Mouse (Mus musculus): ENCODE data around the gene Plppr1. TPM values are rescaled to one million over a fixed set of nuclear protein-coding genes. Genes with fewer than 3 reads are reported as not detected.

The Plppr1 gene
- total and polyA plus RNA-seq, 2 experiments from 2014 or later: 53.3 to 59.8 TPM

DNA sequence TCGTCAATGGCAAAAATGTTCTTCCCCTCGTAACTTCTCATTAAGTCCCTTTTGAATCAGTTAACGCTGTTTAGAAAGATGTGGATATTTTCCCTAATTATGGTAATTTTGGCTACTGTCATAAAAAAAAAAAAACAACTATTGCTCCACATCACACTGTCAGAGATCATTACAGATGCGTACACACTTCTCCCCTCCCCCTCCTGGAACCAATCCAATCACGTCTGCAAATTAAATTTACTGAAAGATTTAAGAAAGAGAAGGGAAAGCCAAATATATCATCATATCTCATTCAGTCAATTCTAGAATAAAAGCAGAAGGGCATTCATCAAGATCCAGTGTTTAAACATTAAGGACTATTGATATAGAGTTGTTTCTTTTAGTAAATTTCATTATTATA lies 185.7 kb downstream of the Plppr1 start:
- DNase-seq: no peak
- no peak for ATAC-seq
- WGBS: 17% methylated on average over 5 of the region's 5 CpGs

DNA sequence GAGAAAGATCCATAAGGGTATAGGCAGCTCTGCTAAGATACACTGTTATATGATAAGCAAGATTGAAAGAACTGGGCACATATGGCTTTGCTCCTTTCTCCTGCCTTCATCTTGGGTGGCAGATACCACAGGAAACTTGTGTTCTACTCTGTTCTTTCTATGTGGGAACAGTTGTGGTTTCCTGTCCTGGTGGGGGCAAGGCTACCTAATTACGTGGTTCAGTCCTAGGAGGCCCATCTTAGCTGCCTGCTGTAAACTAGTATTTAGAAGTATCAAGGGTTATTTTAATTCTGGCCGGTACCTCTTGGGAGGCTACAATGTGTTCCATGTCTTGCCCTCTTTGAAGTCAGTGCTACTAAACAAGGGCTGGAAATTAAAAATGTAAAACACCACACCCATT lies 186.2 kb downstream of the Plppr1 start:
- no peak overlapping the region for H3K27ac ChIP-seq (ENCODE audit: low read depth, low read length)
- ATAC-seq (no peak; the same call in 1 of the 2 replicates), DNase-seq (no peak)
- 84% methylated on average over 2 of the region's 2 CpGs for WGBS
- no peak for TF ChIP-seq CTCF (IDR thresholded peaks at IDR 0.05; ENCODE audit: low read depth)
- no peaks in the 10 kb centered on the region for H3K36me3 ChIP-seq (ENCODE audit: insufficient read depth)
- H3K9ac ChIP-seq: no peak overlapping the region
- H3K4me1 ChIP-seq (ENCODE audit: insufficient read depth): no peaks in the 10 kb centered on the region
- H3K4me2 ChIP-seq (ENCODE audit: low read depth): no peak overlapping the region
- H3K27me3 ChIP-seq (ENCODE audit: insufficient read depth, low read length): no peaks in the 10 kb centered on the region
- no peaks in the 10 kb centered on the region for H3K9me3 ChIP-seq (ENCODE audit: low read length)
- no peak overlapping the region for H3K4me3 ChIP-seq (ENCODE audit: low read depth, low read length)

More for the DNA sequence above, 185.7 kb downstream of the Plppr1 start:
- H3K4me3 ChIP-seq (ENCODE audit: low read depth, low read length): no peak overlapping the region
- H3K4me1 ChIP-seq (ENCODE audit: insufficient read depth): no peaks in the 10 kb centered on the region
- no peak for TF ChIP-seq CTCF (IDR thresholded peaks at IDR 0.05; ENCODE audit: low read depth)
- H3K9me3 ChIP-seq (ENCODE audit: low read length): no peaks in the 10 kb centered on the region
- no peaks in the 10 kb centered on the region for H3K27me3 ChIP-seq (ENCODE audit: insufficient read depth, low read length)
- no peak overlapping the region for H3K27ac ChIP-seq (ENCODE audit: low read depth, low read length)
- H3K9ac ChIP-seq: no peak overlapping the region
- no peak overlapping the region for H3K4me2 ChIP-seq (ENCODE audit: low read depth)
- no peaks in the 10 kb centered on the region for H3K36me3 ChIP-seq (ENCODE audit: insufficient read depth)

DNA sequence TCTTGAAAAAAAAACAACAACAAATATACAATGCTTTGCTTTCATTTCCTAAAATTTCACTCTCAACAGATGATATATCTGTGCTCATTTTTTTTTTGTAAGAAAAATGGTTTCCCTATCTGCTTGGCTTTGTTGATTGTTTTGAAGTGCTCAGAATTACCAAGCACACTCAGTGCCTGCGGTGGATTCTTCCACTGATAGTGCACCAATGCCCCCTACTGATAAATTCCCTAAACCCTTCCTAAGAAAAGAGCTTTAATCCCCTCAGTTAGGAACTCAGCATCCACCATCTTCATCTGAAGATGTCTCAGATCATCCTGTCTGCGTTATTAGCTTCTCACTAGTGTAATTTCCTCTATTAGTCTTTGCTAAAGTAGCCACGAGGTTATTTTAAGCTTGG lies 192.2 kb downstream of the Plppr1 start:
- no peaks in the 10 kb centered on the region for H3K9me3 ChIP-seq (ENCODE audit: low read length)
- DNase-seq (peak; percentile 62), ATAC-seq (peak; percentile 67)
- H3K4me1 ChIP-seq (ENCODE audit: insufficient read depth): no peaks in the 10 kb centered on the region
- H3K27me3 ChIP-seq (ENCODE audit: insufficient read depth, low read length): no peaks in the 10 kb centered on the region
- no peaks in the 10 kb centered on the region for H3K36me3 ChIP-seq (ENCODE audit: insufficient read depth)
- no peak overlapping the region for H3K4me3 ChIP-seq (ENCODE audit: low read depth, low read length)
- TF ChIP-seq CTCF (IDR thresholded peaks at IDR 0.05; ENCODE audit: low read depth): peak; percentile 66
- no peak overlapping the region for H3K4me2 ChIP-seq (ENCODE audit: low read depth)
- 7% methylated on average over 3 of the region's 3 CpGs for WGBS
- no peak overlapping the region for H3K27ac ChIP-seq (ENCODE audit: low read depth, low read length)
- H3K9ac ChIP-seq: no peak overlapping the region

DNA sequence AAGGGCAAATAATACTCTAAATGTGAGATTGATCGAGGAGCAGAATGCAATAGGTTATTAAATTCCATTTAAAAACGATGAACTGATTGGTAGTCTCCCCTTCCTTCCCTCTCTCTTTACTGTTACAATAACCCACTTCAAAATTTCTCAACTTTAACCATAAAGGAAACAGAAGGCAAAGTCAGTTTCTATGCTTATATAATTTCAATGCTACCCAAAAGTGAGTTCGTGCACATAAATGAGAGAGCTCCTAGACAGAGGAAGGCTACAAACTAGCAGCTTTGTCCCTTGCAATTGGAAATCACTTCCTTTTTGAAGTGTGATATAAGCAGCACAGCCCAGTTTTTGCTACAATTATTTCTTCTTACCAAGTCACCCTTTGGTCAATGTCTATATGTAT lies 193.1 kb downstream of the Plppr1 start:
- Histone ChIP-seq H3K4me1 (ENCODE audit: insufficient read depth) (no peaks in the 10 kb centered on the region), H3K9ac (no peak overlapping the region), H3K4me3 (ENCODE audit: low read depth, low read length) (no peak overlapping the region), H3K27ac (ENCODE audit: low read depth, low read length) (no peak overlapping the region), H3K4me2 (ENCODE audit: low read depth) (no peak overlapping the region), H3K9me3 (ENCODE audit: low read length) (no peaks in the 10 kb centered on the region), H3K36me3 (ENCODE audit: insufficient read depth) (no peaks in the 10 kb centered on the region), H3K27me3 (ENCODE audit: insufficient read depth, low read length) (no peaks in the 10 kb centered on the region)
- no peak for DNase-seq
- no peak for TF ChIP-seq CTCF (IDR thresholded peaks at IDR 0.05; ENCODE audit: low read depth)
- ATAC-seq: no peak
- WGBS: 90% methylated on average over 3 of the region's 3 CpGs

DNA sequence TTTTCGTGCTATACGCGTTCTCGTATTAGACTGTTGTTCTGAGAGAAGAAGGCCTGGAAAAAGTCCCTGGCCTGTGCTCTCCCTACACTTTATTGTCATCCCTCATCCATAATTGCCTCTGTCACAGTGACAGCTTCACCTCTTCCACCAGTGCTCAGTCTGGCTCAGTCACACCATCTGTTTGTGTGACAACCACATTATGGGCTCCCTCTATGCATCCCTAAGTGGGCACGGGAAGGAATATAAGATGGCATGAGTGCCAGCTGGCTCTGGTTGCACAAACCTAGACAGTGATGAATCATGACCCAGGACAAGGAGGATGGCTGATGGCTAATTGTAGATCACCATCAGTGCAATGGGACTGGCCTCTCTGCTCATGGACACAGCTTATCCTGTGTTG lies 219.4 kb downstream of the Plppr1 start:
- DNase-seq: peak; percentile 52
- TF ChIP-seq CTCF (IDR thresholded peaks at IDR 0.05; ENCODE audit: low read depth): no peak
- H3K4me2 ChIP-seq (ENCODE audit: low read depth): no peak overlapping the region

DNA sequence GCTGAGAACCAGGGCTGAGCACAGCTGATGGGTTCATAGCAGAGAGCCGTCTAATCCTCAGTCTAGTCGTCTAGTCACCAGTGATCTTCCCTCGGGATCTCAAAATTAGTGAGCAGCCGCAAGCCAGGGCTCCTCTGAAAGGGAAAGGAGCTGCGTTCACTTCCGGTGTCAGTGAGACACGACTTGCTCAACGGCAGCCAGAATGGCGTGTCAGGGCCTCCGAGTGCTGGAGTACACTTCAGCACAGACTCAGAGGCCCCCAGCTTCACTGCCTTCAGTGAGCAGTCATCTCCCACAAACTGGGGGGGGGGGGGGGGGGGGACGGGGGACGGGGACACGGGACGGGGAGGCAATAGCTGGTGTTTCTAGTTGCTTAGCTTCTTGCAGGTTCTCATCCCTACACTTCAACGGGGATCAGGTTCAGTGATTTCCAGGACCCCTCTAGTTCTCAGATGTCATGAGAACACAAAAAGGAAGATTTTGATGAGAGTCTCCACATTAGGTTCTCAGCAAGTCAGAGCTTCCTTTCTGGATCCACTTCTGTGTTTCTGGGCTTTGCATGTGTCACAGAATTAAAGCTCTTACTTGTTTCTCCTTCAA lies 225.7 kb downstream of the Plppr1 start:
- no peak overlapping the region for H3K4me2 ChIP-seq (ENCODE audit: low read depth)
- no peaks in the 10 kb centered on the region for H3K36me3 ChIP-seq (ENCODE audit: insufficient read depth)
- H3K27me3 ChIP-seq (ENCODE audit: insufficient read depth, low read length): no peaks in the 10 kb centered on the region
- no peak for DNase-seq
- no peak for ATAC-seq
- WGBS: 77% methylated on average over 14 of the region's 15 CpGs
- H3K4me1 ChIP-seq (ENCODE audit: insufficient read depth): no peaks in the 10 kb centered on the region
- no peak for TF ChIP-seq CTCF (IDR thresholded peaks at IDR 0.05; ENCODE audit: low read depth)
- no peak overlapping the region for H3K27ac ChIP-seq (ENCODE audit: low read depth, low read length)
- no peak overlapping the region for H3K4me3 ChIP-seq (ENCODE audit: low read depth, low read length)
- no peaks in the 10 kb centered on the region for H3K9me3 ChIP-seq (ENCODE audit: low read length)
- H3K9ac ChIP-seq: no peak overlapping the region

More for the DNA sequence above, 219.4 kb downstream of the Plppr1 start:
- Histone ChIP-seq H3K27me3 (ENCODE audit: insufficient read depth, low read length) (no peaks in the 10 kb centered on the region), H3K9ac (no peak overlapping the region), H3K27ac (ENCODE audit: low read depth, low read length) (no peak overlapping the region), H3K9me3 (ENCODE audit: low read length) (no peaks in the 10 kb centered on the region), H3K4me1 (ENCODE audit: insufficient read depth) (no peaks in the 10 kb centered on the region), H3K36me3 (ENCODE audit: insufficient read depth) (no peaks in the 10 kb centered on the region), H3K4me3 (ENCODE audit: low read depth, low read length) (no peak overlapping the region)
- ATAC-seq: peak; percentile 93
- 53% methylated on average over 5 of the region's 5 CpGs for WGBS

DNA sequence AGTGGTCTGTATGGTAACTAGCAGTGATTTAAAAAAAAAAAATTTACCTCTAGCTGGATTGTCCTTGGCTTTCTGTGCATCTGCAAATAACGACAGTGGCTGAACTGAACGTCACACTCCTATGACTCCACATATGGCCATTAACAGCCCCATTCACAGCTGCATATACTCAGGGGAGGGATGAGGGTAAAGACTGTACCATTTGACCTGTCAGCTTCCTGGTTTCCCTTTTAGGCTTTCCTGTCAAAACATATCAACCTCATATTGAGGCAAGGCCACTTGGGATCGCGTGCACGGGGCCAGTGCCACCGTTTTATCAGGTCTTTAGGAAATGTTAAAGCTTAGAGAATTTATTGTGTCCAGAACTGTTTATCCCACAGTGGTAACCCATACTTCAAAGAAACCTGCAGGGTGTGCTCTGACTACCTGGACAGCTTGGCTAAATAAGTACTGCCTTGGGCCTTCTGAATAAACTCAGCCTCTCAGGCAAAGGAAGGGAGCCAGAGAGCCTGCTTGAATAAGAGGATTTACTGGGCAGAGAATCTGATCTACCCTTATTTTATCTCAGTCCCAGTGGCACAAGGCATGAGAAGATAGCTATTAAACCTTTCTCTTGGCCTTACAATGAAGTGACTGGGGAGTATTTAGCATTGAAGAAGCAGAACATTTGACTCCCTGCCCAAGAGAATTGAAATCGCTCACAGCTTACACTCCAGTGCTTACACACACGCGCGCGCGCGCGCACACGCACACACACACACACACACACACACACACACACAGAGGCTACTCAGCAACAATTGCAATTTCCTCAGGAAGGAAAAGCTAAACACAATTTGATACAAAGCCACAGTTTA lies 226.5 kb downstream of the Plppr1 start:
- Histone ChIP-seq H3K4me3 (ENCODE audit: low read depth, low read length) (no peak overlapping the region), H3K4me2 (ENCODE audit: low read depth) (peak overlapping the region; percentile 5; the same call in 1 of the 2 replicates), H3K9me3 (ENCODE audit: low read length) (no peaks in the 10 kb centered on the region), H3K4me1 (ENCODE audit: insufficient read depth) (no peaks in the 10 kb centered on the region), H3K27ac (ENCODE audit: low read depth, low read length) (peak overlapping the region; percentile 36; the same call in 1 of the 2 replicates), H3K36me3 (ENCODE audit: insufficient read depth) (no peaks in the 10 kb centered on the region), H3K9ac (no peak overlapping the region), H3K27me3 (ENCODE audit: insufficient read depth, low read length) (no peaks in the 10 kb centered on the region)
- DNase-seq (peak; percentile 27), ATAC-seq (peak; percentile 43)
- 67% methylated on average over 15 of the region's 15 CpGs for WGBS
- TF ChIP-seq CTCF (IDR thresholded peaks at IDR 0.05; ENCODE audit: low read depth): no peak

All from forebrain, postnatal 0 days (tissue).